Mouse (Mus musculus) bone marrow, adult 2 months (tissue): Measurements from ENCODE around the gene Ppp1r14c.

Source experiments
- CTCF ChIP-seq: fragments of 200-500 bp; IDR thresholded peaks from 2 replicates; pipeline ENCODE4 v1.5.1; 2011; ENCODE audit warnings: low read length, control low read depth; ENCODE audit not compliant: control insufficient read depth, insufficient read depth
- POLR2A ChIP-seq: fragments of 200-500 bp; IDR thresholded peaks from 2 replicates; pipeline ENCODE4 v1.6.1; 2011; ENCODE audit warnings: low read depth, mild to moderate bottlenecking, control low read depth, low read length, borderline replicate concordance; ENCODE audit not compliant: control insufficient read depth

GRCm38 (mm10) chr10:3513947-3514346 lies 148.1 kb downstream of the Ppp1r14c start:
- TF ChIP-seq POLR2A: no peak
- no peak for TF ChIP-seq CTCF
